Mouse (Mus musculus) lung, postnatal 25 days (tissue): ENCODE measurements around the gene Olfr1002.
"Not testable (repeated sequence)": the region's sequence is repeated elsewhere in the genome, so short reads cannot be mapped to it uniquely, and the experiment has no call there.

ENCODE experiments used
- DNase-seq: peaks from one replicate; pipeline ENCODE4 v3.0.0; 2022; ENCODE audit warnings: low spot score

Gene Olfr1002

GRCm38 (mm10) chr2:85650604-85651003 lies at the start of gene Olfr1002:
Olfr1002 (minus strand) TSS chr2:85650704.
- no peak for DNase-seq

GRCm38 (mm10) chr2:85689131-85689530 lies 38.6 kb upstream of the Olfr1002 start, which contains the start of gene Olfr1008:
Olfr1008 (plus strand) TSS chr2:85689431.
- no peak for DNase-seq

GRCm38 (mm10) chr2:85678667-85679066 lies 28.2 kb upstream of the Olfr1002 start, which contains the start of gene Olfr1006:
Olfr1006 (minus strand) TSS chr2:85678767.
- DNase-seq: no peak

- not testable (repeated sequence) for DNase-seq
These were observed 13.9 kb upstream of the Olfr1002 start, which contains the start of gene Olfr154 for GRCm38 (mm10) chr2:85664355-85664754. Olfr154 (minus strand) TSS chr2:85664455.

GRCm38 (mm10) chr2:85611803-85612202 lies 38.7 kb downstream of the Olfr1002 start, which contains the start of gene Olfr1000:
Olfr1000 (minus strand) TSS chr2:85611903.
- DNase-seq: no peak
